Mouse (Mus musculus): ENCODE measurements around the gene Rpl37. TPM values are rescaled to one million over a fixed set of nuclear protein-coding genes. Genes with fewer than 3 reads are reported as not detected.

The Rpl37 gene
- polyA plus RNA-seq, 1 experiment = 606 TPM

GRCm38 (mm10) chr15:5149187-5149586, 32.7 kb downstream of the Rpl37 start:
- Histone ChIP-seq H3K4me1 (ENCODE audit: control insufficient read depth, insufficient read depth, low read length) (peaks cover 9% of the 10 kb centered on the region), H3K4me3 (ENCODE audit: insufficient read depth, low read length) (no peak overlapping the region), H3K27ac (ENCODE audit: insufficient read depth, low read length) (no peak overlapping the region)
- TF ChIP-seq POLR2A (IDR thresholded peaks at IDR 0.05; ENCODE audit: low read depth, low read length) (no peak), CTCF (IDR thresholded peaks at IDR 0.05; ENCODE audit: borderline replicate concordance, insufficient read depth, low read length) (no peak)

- Histone ChIP-seq H3K4me3 (ENCODE audit: insufficient read depth, low read length) (no peak overlapping the region), H3K4me1 (ENCODE audit: control insufficient read depth, insufficient read depth, low read length) (peaks cover 3% of the 10 kb centered on the region), H3K27ac (ENCODE audit: insufficient read depth, low read length) (no peak overlapping the region)
- no peak for TF ChIP-seq POLR2A (IDR thresholded peaks at IDR 0.05; ENCODE audit: low read depth, low read length)
- TF ChIP-seq CTCF (IDR thresholded peaks at IDR 0.05; ENCODE audit: borderline replicate concordance, insufficient read depth, low read length) = no peak
Observed at GRCm38 (mm10) chr15:5152171-5152570, 35.7 kb downstream of the Rpl37 start.

GRCm38 (mm10) chr15:5154621-5155020, 38.2 kb downstream of the Rpl37 start:
- TF ChIP-seq POLR2A (IDR thresholded peaks at IDR 0.05; ENCODE audit: low read depth, low read length) (no peak), CTCF (IDR thresholded peaks at IDR 0.05; ENCODE audit: borderline replicate concordance, insufficient read depth, low read length) (no peak)
- no peak overlapping the region for H3K4me3 ChIP-seq (ENCODE audit: insufficient read depth, low read length)
- H3K27ac ChIP-seq (ENCODE audit: insufficient read depth, low read length) = no peak overlapping the region
- no peaks in the 10 kb centered on the region; the same call in 1 of the 2 replicates for H3K4me1 ChIP-seq (ENCODE audit: control insufficient read depth, insufficient read depth, low read length)

GRCm38 (mm10) chr15:5155093-5155492, 38.6 kb downstream of the Rpl37 start:
- no peaks in the 10 kb centered on the region; the same call in 1 of the 2 replicates for H3K4me1 ChIP-seq (ENCODE audit: control insufficient read depth, insufficient read depth, low read length)
- TF ChIP-seq CTCF (IDR thresholded peaks at IDR 0.05; ENCODE audit: borderline replicate concordance, insufficient read depth, low read length) (no peak), POLR2A (IDR thresholded peaks at IDR 0.05; ENCODE audit: low read depth, low read length) (no peak)
- no peak overlapping the region for H3K4me3 ChIP-seq (ENCODE audit: insufficient read depth, low read length)
- no peak overlapping the region for H3K27ac ChIP-seq (ENCODE audit: insufficient read depth, low read length)

- Histone ChIP-seq H3K4me3 (ENCODE audit: insufficient read depth, low read length) (no peak overlapping the region), H3K27ac (ENCODE audit: insufficient read depth, low read length) (no peak overlapping the region), H3K4me1 (ENCODE audit: control insufficient read depth, insufficient read depth, low read length) (no peaks in the 10 kb centered on the region; the same call in 1 of the 2 replicates)
- TF ChIP-seq POLR2A (IDR thresholded peaks at IDR 0.05; ENCODE audit: low read depth, low read length) (no peak), CTCF (IDR thresholded peaks at IDR 0.05; ENCODE audit: borderline replicate concordance, insufficient read depth, low read length) (no peak)
Observed at GRCm38 (mm10) chr15:5156355-5156754, 39.9 kb downstream of the Rpl37 start.

- H3K27ac ChIP-seq (ENCODE audit: insufficient read depth, low read length) = no peak overlapping the region
- H3K4me1 ChIP-seq (ENCODE audit: control insufficient read depth, insufficient read depth, low read length) = no peaks in the 10 kb centered on the region; the same call in 1 of the 2 replicates
- TF ChIP-seq POLR2A (IDR thresholded peaks at IDR 0.05; ENCODE audit: low read depth, low read length) = no peak
- TF ChIP-seq CTCF (IDR thresholded peaks at IDR 0.05; ENCODE audit: borderline replicate concordance, insufficient read depth, low read length) = no peak
Observed at GRCm38 (mm10) chr15:5157386-5157785, 40.9 kb downstream of the Rpl37 start.

GRCm38 (mm10) chr15:5158827-5159226, 42.4 kb downstream of the Rpl37 start:
- TF ChIP-seq POLR2A (IDR thresholded peaks at IDR 0.05; ENCODE audit: low read depth, low read length) (no peak), CTCF (IDR thresholded peaks at IDR 0.05; ENCODE audit: borderline replicate concordance, insufficient read depth, low read length) (no peak)
- no peaks in the 10 kb centered on the region; the same call in 1 of the 2 replicates for H3K4me1 ChIP-seq (ENCODE audit: control insufficient read depth, insufficient read depth, low read length)
- no peak overlapping the region for H3K4me3 ChIP-seq (ENCODE audit: insufficient read depth, low read length)
- no peak overlapping the region for H3K27ac ChIP-seq (ENCODE audit: insufficient read depth, low read length)

More at GRCm38 (mm10) chr15:5157386-5157785, 40.9 kb downstream of the Rpl37 start:
- H3K4me3 ChIP-seq (ENCODE audit: insufficient read depth, low read length) = no peak overlapping the region

GRCm38 (mm10) chr15:5165121-5165773, 48.8 kb downstream of the Rpl37 start:
- H3K4me3 ChIP-seq (ENCODE audit: insufficient read depth, low read length) = no peak overlapping the region
- no peak overlapping the region for H3K27ac ChIP-seq (ENCODE audit: insufficient read depth, low read length)
- TF ChIP-seq POLR2A (IDR thresholded peaks at IDR 0.05; ENCODE audit: low read depth, low read length) (no peak), CTCF (IDR thresholded peaks at IDR 0.05; ENCODE audit: borderline replicate concordance, insufficient read depth, low read length) (no peak)
- no peaks in the 10 kb centered on the region for H3K4me1 ChIP-seq (ENCODE audit: control insufficient read depth, insufficient read depth, low read length)

Other genes starting within 250 kb of the Rpl37 start
- gene Mroh2b, start 217.9 kb upstream of the Rpl37 start, polyA plus RNA-seq (2011; ENCODE audit: insufficient read length, low read depth, missing spikeins) = not detected in 2 replicates
- 0.19 TPM in 1 of 2 replicates, not detected in the other for gene C7, start 52.9 kb upstream of the Rpl37 start, polyA plus RNA-seq (2011; ENCODE audit: insufficient read length, low read depth, missing spikeins)
- gene Card6, start 8.1 kb upstream of the Rpl37 start, polyA plus RNA-seq (2011; ENCODE audit: insufficient read length, low read depth, missing spikeins) = 1.8 TPM in 2 replicates
- gene Prkaa1, start 27.2 kb downstream of the Rpl37 start, polyA plus RNA-seq (2011; ENCODE audit: insufficient read length, low read depth, missing spikeins) = 32.0 and 41.2 TPM in 2 replicates
- 23.2 and 28.7 TPM in 2 replicates for gene Ttc33, start 68.9 kb downstream of the Rpl37 start, polyA plus RNA-seq (2011; ENCODE audit: insufficient read length, low read depth, missing spikeins)
- gene Ptger4, start 127.5 kb downstream of the Rpl37 start, polyA plus RNA-seq (2011; ENCODE audit: insufficient read length, low read depth, missing spikeins) = 4.0 and 4.3 TPM in 2 replicates

Measured in embryonic fibroblast, embryonic 13.5 days (primary cell).